Mouse (Mus musculus): Measurements from ENCODE around the gene Ddx5. TPM values are rescaled to one million over a fixed set of nuclear protein-coding genes. Genes with fewer than 3 reads are reported as not detected.
A peak's percentile ranks its signal among the peaks of the same experiment; 100 is the strongest.
"Not testable (repeated sequence)": the region's sequence is repeated elsewhere in the genome, so short reads cannot be mapped to it uniquely, and the experiment has no call there.

Ddx5 gene
- total RNA-seq (2021) = 100 to 1,000 TPM; 828 to 881 TPM
- long read RNA-seq, experiment 1, transcript Ddx5-208 (12 exons, 3,593 nt) = minor isoform, 295 of 778 reads
- long read RNA-seq, experiment 1, transcript Ddx5-201 (13 exons, 3,559 nt) = major isoform, 361 of 778 reads
- long read RNA-seq, experiment 1, partial matches to known transcripts = 48 of 778 reads
- long read RNA-seq, experiment 1, other reads (novel, unspliced or antisense) = 74 of 778 reads
- long read RNA-seq, experiment 2, transcript Ddx5-201 (13 exons, 3,559 nt) = major isoform, 653 of 1,236 reads
- long read RNA-seq, experiment 2, transcript Ddx5-208 (12 exons, 3,593 nt) = minor isoform, 343 of 1,236 reads
- long read RNA-seq, experiment 2, partial matches to known transcripts = 88 of 1,236 reads
- long read RNA-seq, experiment 2, other reads (novel, unspliced or antisense) = 152 of 1,236 reads

GRCm38 (mm10) chr11:106788775-106789459 is at the start of gene Ddx5, which contains the start of gene Cep95:
TSS of gene Ddx5 (minus strand) at chr11:106789185.
TSS of gene Cep95 (plus strand) at chr11:106789252.
- peak; percentile 90 to 94 for DNase-seq (ENCODE audit: low spot score in 2 of 2)

GRCm38 (mm10) chr11:106828079-106828478 is 39.1 kb upstream of the Ddx5 start:
- DNase-seq (ENCODE audit: low spot score in 2 of 2) = no peak

GRCm38 (mm10) chr11:106824403-106824802 is 35.4 kb upstream of the Ddx5 start:
- DNase-seq (ENCODE audit: low spot score in 2 of 2) = no peak

GRCm38 (mm10) chr11:106823741-106824140 is 34.8 kb upstream of the Ddx5 start:
- DNase-seq (ENCODE audit: low spot score in 2 of 2) = no peak

- DNase-seq (ENCODE audit: low spot score in 2 of 2) = no peak
These were observed 33.9 kb upstream of the Ddx5 start for GRCm38 (mm10) chr11:106822911-106823310.

- DNase-seq (ENCODE audit: low spot score in 2 of 2) = no peak
These were observed 33.5 kb upstream of the Ddx5 start for GRCm38 (mm10) chr11:106822491-106822890.

GRCm38 (mm10) chr11:106821397-106821796 is 32.4 kb upstream of the Ddx5 start:
- no peak for DNase-seq (ENCODE audit: low spot score in 2 of 2)

- peak; percentile 20 to 59 for DNase-seq (ENCODE audit: low spot score in 2 of 2)
These were observed 32.0 kb upstream of the Ddx5 start for GRCm38 (mm10) chr11:106820972-106821371.

- no peak for DNase-seq (ENCODE audit: low spot score in 2 of 2)
These were observed 31.3 kb upstream of the Ddx5 start for GRCm38 (mm10) chr11:106820252-106820651.

GRCm38 (mm10) chr11:106819595-106819994 is 30.6 kb upstream of the Ddx5 start:
- DNase-seq (ENCODE audit: low spot score in 2 of 2) = no peak

- no peak for DNase-seq (ENCODE audit: low spot score in 2 of 2)
These were observed 29.4 kb upstream of the Ddx5 start for GRCm38 (mm10) chr11:106818341-106818740.

- DNase-seq (ENCODE audit: low spot score in 2 of 2) = no peak
These were observed 28.8 kb upstream of the Ddx5 start for GRCm38 (mm10) chr11:106817808-106818207.

GRCm38 (mm10) chr11:106817156-106817555 is 28.2 kb upstream of the Ddx5 start:
- DNase-seq (ENCODE audit: low spot score in 2 of 2) = no peak

- no peak for DNase-seq (ENCODE audit: low spot score in 2 of 2)
These were observed 27.3 kb upstream of the Ddx5 start for GRCm38 (mm10) chr11:106816316-106816715.

- DNase-seq (ENCODE audit: low spot score in 2 of 2) = no peak
These were observed 26.8 kb upstream of the Ddx5 start for GRCm38 (mm10) chr11:106815761-106816160.

GRCm38 (mm10) chr11:106815331-106815730 is 26.3 kb upstream of the Ddx5 start:
- no peak for DNase-seq (ENCODE audit: low spot score in 2 of 2)

- no peak for DNase-seq (ENCODE audit: low spot score in 2 of 2)
These were observed 25.8 kb upstream of the Ddx5 start for GRCm38 (mm10) chr11:106814601-106815320.

- DNase-seq (ENCODE audit: low spot score in 2 of 2) = no peak
These were observed 23.6 kb upstream of the Ddx5 start for GRCm38 (mm10) chr11:106812410-106813136.

GRCm38 (mm10) chr11:106807442-106807841 is 18.5 kb upstream of the Ddx5 start:
- DNase-seq (ENCODE audit: low spot score in 2 of 2) = not testable (repeated sequence)

GRCm38 (mm10) chr11:106802069-106802627 is 13.2 kb upstream of the Ddx5 start:
- DNase-seq (ENCODE audit: low spot score in 2 of 2) = no peak

- no peak for DNase-seq (ENCODE audit: low spot score in 2 of 2)
These were observed 6.7 kb upstream of the Ddx5 start for GRCm38 (mm10) chr11:106795679-106796078.

Data from adrenal gland, adult 18-20 months (tissue).